Mouse (Mus musculus): ENCODE data around the gene Tas1r2. TPM values are rescaled to one million over a fixed set of nuclear protein-coding genes. Genes with fewer than 3 reads are reported as not detected.

Tas1r2 gene
- polyA plus RNA-seq, 1 experiment = not detected

- TF ChIP-seq POLR2A (IDR thresholded peaks at IDR 0.05; ENCODE audit: borderline replicate concordance, low read depth, low read length) (no peak), CTCF (IDR thresholded peaks at IDR 0.05; ENCODE audit: low read depth, low read length) (peak; percentile 96)
- peaks cover 17% of the 10 kb centered on the region for H3K4me1 ChIP-seq (ENCODE audit: control insufficient read depth, insufficient read depth, low read length)
- H3K4me3 ChIP-seq (ENCODE audit: insufficient read depth, low read length) = no peak overlapping the region
- H3K27ac ChIP-seq (ENCODE audit: insufficient read depth, low read depth, low read length) = no peak overlapping the region
Measured at GRCm38 (mm10) chr4:139636373-139636772, 17.0 kb upstream of the Tas1r2 start.

DNA sequence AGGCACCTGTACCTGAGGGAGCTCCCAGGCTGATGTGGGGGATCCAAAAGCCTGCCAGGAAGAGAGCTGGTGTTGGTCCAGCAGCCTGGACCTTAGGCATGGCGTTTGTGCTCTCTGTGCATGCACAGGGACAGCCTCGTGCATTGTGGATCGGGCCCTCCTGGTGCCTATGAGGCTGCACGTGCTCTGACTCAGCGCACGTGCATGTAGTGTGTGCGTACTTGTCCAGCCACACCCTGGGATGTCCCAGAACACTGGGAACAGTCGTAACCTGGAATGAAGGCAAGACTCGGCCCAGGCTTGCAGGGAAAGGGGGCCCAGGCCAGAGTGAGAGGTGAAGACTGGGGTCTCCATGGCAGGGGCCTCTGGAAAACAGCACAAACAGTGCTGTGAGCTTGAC, 15.5 kb upstream of the Tas1r2 start:
- H3K4me3 ChIP-seq (ENCODE audit: insufficient read depth, low read length) = no peak overlapping the region
- H3K4me1 ChIP-seq (ENCODE audit: control insufficient read depth, insufficient read depth, low read length) = peaks cover 17% of the 10 kb centered on the region
- no peak overlapping the region for H3K27ac ChIP-seq (ENCODE audit: insufficient read depth, low read depth, low read length)
- no peak for TF ChIP-seq POLR2A (IDR thresholded peaks at IDR 0.05; ENCODE audit: borderline replicate concordance, low read depth, low read length)
- TF ChIP-seq CTCF (IDR thresholded peaks at IDR 0.05; ENCODE audit: low read depth, low read length) = no peak

- Histone ChIP-seq H3K27ac (ENCODE audit: insufficient read depth, low read depth, low read length) (no peak overlapping the region), H3K4me1 (ENCODE audit: control insufficient read depth, insufficient read depth, low read length) (peaks cover 17% of the 10 kb centered on the region), H3K4me3 (ENCODE audit: insufficient read depth, low read length) (no peak overlapping the region)
- TF ChIP-seq POLR2A (IDR thresholded peaks at IDR 0.05; ENCODE audit: borderline replicate concordance, low read depth, low read length) (no peak), CTCF (IDR thresholded peaks at IDR 0.05; ENCODE audit: low read depth, low read length) (no peak)
Measured at GRCm38 (mm10) chr4:139638356-139638755, 15.0 kb upstream of the Tas1r2 start.

- TF ChIP-seq POLR2A (IDR thresholded peaks at IDR 0.05; ENCODE audit: borderline replicate concordance, low read depth, low read length) (no peak), CTCF (IDR thresholded peaks at IDR 0.05; ENCODE audit: low read depth, low read length) (no peak)
- no peak overlapping the region for H3K27ac ChIP-seq (ENCODE audit: insufficient read depth, low read depth, low read length)
- H3K4me3 ChIP-seq (ENCODE audit: insufficient read depth, low read length) = no peak overlapping the region
- peaks cover 17% of the 10 kb centered on the region for H3K4me1 ChIP-seq (ENCODE audit: control insufficient read depth, insufficient read depth, low read length)
Measured at GRCm38 (mm10) chr4:139639801-139640200, 13.5 kb upstream of the Tas1r2 start.

DNA sequence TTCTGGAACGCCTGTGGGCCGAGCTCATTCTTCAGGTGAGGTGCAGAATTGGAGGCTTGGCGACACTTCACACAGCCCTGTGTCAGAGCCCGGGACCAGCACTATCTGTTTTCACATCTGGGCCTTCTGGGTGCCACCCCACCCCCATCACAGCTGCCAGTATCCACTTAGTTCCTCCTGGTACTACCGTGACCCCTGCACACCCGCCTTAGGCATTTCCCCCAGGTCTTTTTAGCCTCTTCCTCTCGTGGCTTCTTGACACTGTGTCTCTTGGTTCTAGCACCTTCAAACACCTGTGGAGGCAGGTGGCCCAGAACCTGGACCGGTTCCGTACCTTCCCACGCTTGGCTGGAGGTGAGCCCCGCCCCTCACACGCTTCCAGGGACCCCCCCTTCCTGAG, 13.0 kb upstream of the Tas1r2 start:
- TF ChIP-seq POLR2A (IDR thresholded peaks at IDR 0.05; ENCODE audit: borderline replicate concordance, low read depth, low read length) = no peak
- no peak for TF ChIP-seq CTCF (IDR thresholded peaks at IDR 0.05; ENCODE audit: low read depth, low read length)
- no peak overlapping the region for H3K27ac ChIP-seq (ENCODE audit: insufficient read depth, low read depth, low read length)
- H3K4me1 ChIP-seq (ENCODE audit: control insufficient read depth, insufficient read depth, low read length) = peaks cover 17% of the 10 kb centered on the region
- H3K4me3 ChIP-seq (ENCODE audit: insufficient read depth, low read length) = no peak overlapping the region

DNA sequence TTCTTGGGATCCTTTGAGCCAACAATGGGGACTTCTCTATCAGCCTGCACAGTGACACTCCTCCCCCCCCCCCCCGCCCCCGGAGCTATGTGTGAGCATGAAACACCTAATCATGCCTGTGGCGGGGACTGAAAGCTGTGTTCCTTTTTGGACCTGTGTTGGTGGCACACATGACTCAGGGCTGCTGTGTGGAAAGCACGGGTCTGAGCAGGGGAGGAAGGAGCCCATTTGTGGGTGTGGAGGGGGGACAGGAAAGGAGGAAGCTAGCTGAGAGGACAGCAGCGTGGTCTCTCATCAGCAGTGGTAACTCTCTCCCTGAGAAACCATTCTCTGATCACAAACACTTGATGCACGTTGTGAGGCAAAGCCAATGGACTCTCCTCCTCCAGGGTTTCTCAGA, 12.6 kb upstream of the Tas1r2 start:
- H3K4me3 ChIP-seq (ENCODE audit: insufficient read depth, low read length) = no peak overlapping the region
- peaks cover 17% of the 10 kb centered on the region for H3K4me1 ChIP-seq (ENCODE audit: control insufficient read depth, insufficient read depth, low read length)
- peak overlapping the region; percentile 25; the same call in 1 of the 2 replicates for H3K27ac ChIP-seq (ENCODE audit: insufficient read depth, low read depth, low read length)
- TF ChIP-seq POLR2A (IDR thresholded peaks at IDR 0.05; ENCODE audit: borderline replicate concordance, low read depth, low read length) (no peak), CTCF (IDR thresholded peaks at IDR 0.05; ENCODE audit: low read depth, low read length) (no peak)

DNA sequence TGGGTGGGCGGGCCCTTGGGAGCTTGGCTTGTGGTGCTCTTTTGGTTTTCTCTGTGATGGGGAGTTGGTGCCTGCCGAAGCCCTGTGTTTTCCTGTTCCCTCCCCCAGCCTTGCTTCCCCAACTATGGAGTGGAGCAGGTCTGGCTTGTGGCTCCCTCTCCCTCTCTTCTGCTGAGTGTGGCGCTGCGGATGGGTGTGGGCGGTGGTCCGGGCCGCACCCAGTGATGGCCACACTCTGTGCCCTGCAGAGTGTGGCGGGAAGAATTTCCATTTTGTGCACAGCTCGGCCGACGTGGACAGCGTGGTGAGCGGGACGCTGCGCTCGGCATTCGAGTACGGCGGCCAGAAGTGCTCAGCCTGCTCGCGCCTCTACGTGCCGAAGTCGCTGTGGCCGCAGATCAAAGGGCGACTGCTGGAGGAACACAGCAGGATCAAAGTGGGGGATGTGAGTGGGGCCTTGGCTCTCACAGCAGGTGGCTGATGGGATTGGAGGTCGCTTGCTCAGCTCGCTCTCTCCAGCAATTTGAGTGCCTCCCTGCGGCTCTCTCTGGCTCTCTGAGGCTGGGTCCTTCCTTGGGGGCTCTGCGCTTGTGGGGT, 11.4 kb upstream of the Tas1r2 start:
- TF ChIP-seq CTCF (IDR thresholded peaks at IDR 0.05; ENCODE audit: low read depth, low read length) (no peak), POLR2A (IDR thresholded peaks at IDR 0.05; ENCODE audit: borderline replicate concordance, low read depth, low read length) (no peak)
- Histone ChIP-seq H3K27ac (ENCODE audit: insufficient read depth, low read depth, low read length) (no peak overlapping the region), H3K4me1 (ENCODE audit: control insufficient read depth, insufficient read depth, low read length) (peaks cover 17% of the 10 kb centered on the region), H3K4me3 (ENCODE audit: insufficient read depth, low read length) (no peak overlapping the region)

GRCm38 (mm10) chr4:139643972-139644371, 9.4 kb upstream of the Tas1r2 start:
- Histone ChIP-seq H3K4me1 (ENCODE audit: control insufficient read depth, insufficient read depth, low read length) (peaks cover 17% of the 10 kb centered on the region), H3K4me3 (ENCODE audit: insufficient read depth, low read length) (no peak overlapping the region), H3K27ac (ENCODE audit: insufficient read depth, low read depth, low read length) (no peak overlapping the region)
- TF ChIP-seq POLR2A (IDR thresholded peaks at IDR 0.05; ENCODE audit: borderline replicate concordance, low read depth, low read length) = no peak
- peak; percentile 73 for TF ChIP-seq CTCF (IDR thresholded peaks at IDR 0.05; ENCODE audit: low read depth, low read length)

DNA sequence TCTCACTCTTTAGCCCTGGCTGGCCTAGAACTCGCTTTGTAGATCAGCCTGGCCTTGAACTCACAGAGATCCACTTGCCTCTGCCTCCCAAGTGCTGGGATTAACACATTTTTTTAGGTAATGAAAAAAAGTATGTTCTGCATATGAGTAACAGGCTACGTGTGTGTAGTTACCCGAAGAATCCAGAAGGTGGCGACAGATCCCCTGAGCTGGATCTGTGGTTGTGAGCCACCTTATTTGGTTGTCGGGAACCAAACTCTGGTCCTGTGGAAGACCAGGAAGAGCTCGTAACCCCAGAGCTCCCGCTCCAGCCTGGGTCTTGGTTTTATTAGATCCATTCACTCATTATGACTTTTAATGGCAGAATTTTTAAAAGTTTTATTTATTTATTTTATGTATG, 6.4 kb upstream of the Tas1r2 start:
- no peak for TF ChIP-seq POLR2A (IDR thresholded peaks at IDR 0.05; ENCODE audit: borderline replicate concordance, low read depth, low read length)
- peak; percentile 27 for TF ChIP-seq CTCF (IDR thresholded peaks at IDR 0.05; ENCODE audit: low read depth, low read length)
- Histone ChIP-seq H3K27ac (ENCODE audit: insufficient read depth, low read depth, low read length) (no peak overlapping the region), H3K4me1 (ENCODE audit: control insufficient read depth, insufficient read depth, low read length) (no peaks in the 10 kb centered on the region), H3K4me3 (ENCODE audit: insufficient read depth, low read length) (no peak overlapping the region)

DNA sequence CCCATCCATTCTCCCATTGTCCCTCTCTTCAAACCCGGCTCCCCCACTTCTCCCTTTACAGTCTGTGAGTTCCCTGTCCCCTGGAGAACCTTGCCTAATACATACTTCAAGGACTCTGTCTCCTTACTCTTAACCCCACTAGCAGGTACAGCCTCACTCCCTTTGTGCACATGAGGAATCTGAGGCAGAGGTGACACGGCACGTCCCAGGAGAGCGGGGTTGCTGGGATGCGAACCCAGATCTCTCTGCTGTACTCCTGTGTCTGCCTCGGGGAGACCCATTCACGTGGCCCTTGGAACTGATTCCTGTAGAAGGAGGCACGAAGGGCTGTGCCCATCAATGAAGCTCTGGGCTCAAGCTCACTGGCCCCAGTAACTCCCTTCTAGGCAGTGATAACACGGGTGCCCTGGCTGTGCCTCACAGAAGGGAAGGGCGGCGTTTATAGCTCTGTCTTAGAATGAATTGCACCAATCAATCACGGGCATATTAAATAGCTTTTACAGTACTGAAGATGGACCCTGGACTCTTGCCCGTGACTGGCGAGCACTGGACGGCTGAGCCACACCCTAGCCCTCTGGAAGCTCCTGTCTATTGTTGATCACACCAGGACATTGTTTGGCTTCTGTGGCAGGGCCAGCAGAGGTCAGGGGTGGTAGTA, 3.1 kb upstream of the Tas1r2 start:
- Histone ChIP-seq H3K4me3 (ENCODE audit: insufficient read depth, low read length) (no peak overlapping the region), H3K27ac (ENCODE audit: insufficient read depth, low read depth, low read length) (no peak overlapping the region), H3K4me1 (ENCODE audit: control insufficient read depth, insufficient read depth, low read length) (no peaks in the 10 kb centered on the region)
- TF ChIP-seq CTCF (IDR thresholded peaks at IDR 0.05; ENCODE audit: low read depth, low read length) (no peak), POLR2A (IDR thresholded peaks at IDR 0.05; ENCODE audit: borderline replicate concordance, low read depth, low read length) (no peak)

All from bone marrow macrophage, adult 2 months (primary cell).